In the genomic region with DNA sequence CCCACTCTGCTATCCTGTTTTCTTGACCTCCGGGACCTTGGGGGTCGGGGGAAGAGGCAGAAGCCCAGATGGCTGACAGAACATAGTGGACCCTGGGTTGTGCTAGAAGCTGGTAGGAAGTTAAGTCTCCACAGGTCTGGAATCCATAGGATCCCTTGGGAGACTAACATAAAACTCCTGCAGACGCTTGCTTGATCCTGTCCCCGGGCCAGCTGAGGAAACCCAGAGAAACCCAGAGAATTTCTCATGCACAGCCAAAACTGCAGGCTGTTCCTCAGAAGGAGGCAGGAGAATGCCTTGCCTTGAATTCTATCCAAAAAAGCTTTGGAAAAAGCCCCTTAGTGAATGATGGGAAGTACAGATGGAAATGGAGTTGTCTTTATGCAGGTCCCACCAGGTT, we compare ENCODE assay signal across 15 mouse cellular contexts. TPM values are rescaled to one million over a fixed set of nuclear protein-coding genes. Genes with fewer than 3 reads are reported as not detected.
DNase-seq lines count a peak whose midpoint lies in the region; ATAC-seq lines count a peak whose summit lies in the region.
"Had no signal": no experiment of that assay in that cellular context is flagged by ENCODE, and none has a peak within 500 bp of the region (broad histone marks: within the 10 kb centered on the region; RNA-seq: fewer than 3 reads in every experiment).

No protein-coding gene starts in this region.

- H3K9me3 ChIP-seq in hindbrain, embryonic 10.5 days, result no peaks in the 10 kb centered on the region
- no peaks in the 10 kb centered on the region for H3K9me3 ChIP-seq in midbrain, embryonic 12.5 days
- H3K9me3 ChIP-seq: limb, embryonic 12.5 days had no signal

- WGBS in hindbrain, embryonic 10.5 days, result 57% methylated on average over 4 of the region's 4 CpGs
- WGBS in midbrain, embryonic 12.5 days, result 61% methylated on average over 4 of the region's 4 CpGs

- H3K36me3 ChIP-seq in hindbrain, embryonic 10.5 days, result peaks cover 14% of the 10 kb centered on the region; the same call in 1 of the 2 replicates
- 0 out of 2 replicates have a peak, but pooled peaks cover 7% of the 10 kb centered on the region for H3K36me3 ChIP-seq in midbrain, embryonic 12.5 days
- H3K36me3 ChIP-seq: limb, embryonic 12.5 days had no signal

- peak overlapping the region; percentile 70 for H3K4me3 ChIP-seq in hindbrain, embryonic 10.5 days
- H3K4me3 ChIP-seq in midbrain, embryonic 12.5 days, result peak overlapping the region; percentile 62
- H3K4me3 ChIP-seq: erythroblast, embryonic 14.5 days; limb, embryonic 12.5 days had no signal

- ATAC-seq in midbrain, embryonic 12.5 days (ENCODE audit: low FRiP score, low read depth), result no peak

- peaks cover 80% of the 10 kb centered on the region for H3K4me1 ChIP-seq in hindbrain, embryonic 10.5 days (replicated peaks)
- H3K4me1 ChIP-seq in midbrain, embryonic 12.5 days, result peaks cover 66% of the 10 kb centered on the region

- peak overlapping the region; percentile 93 for H3K27ac ChIP-seq in hindbrain, embryonic 10.5 days
- peak overlapping the region; percentile 95; the same call in 1 of the 2 replicates for H3K27ac ChIP-seq in midbrain, embryonic 12.5 days (replicated peaks)
- H3K27ac ChIP-seq: limb, embryonic 12.5 days had no signal

- peak overlapping the region; percentile 81 for H3K9ac ChIP-seq in midbrain, embryonic 12.5 days (replicated peaks)
- H3K9ac ChIP-seq: limb, embryonic 12.5 days had no signal

- peaks cover 88% of the 10 kb centered on the region for H3K27me3 ChIP-seq in hindbrain, embryonic 10.5 days (ENCODE audit: insufficient read depth, poor library complexity, severe bottlenecking)
- peaks cover 35% of the 10 kb centered on the region for H3K27me3 ChIP-seq in midbrain, embryonic 12.5 days

- H3K4me2 ChIP-seq in midbrain, embryonic 12.5 days (replicated peaks), result peak overlapping the region; percentile 75
- H3K4me2 ChIP-seq: limb, embryonic 12.5 days had no signal

- peak; percentile 51 to 53 for DNase-seq in right cerebral cortex, postnatal 10 days (ENCODE audit: low spot score in 2 of 2)
- DNase-seq in right cerebral cortex, adult 2 months (ENCODE audit: low spot score in 2 of 2), result no peak
- no peak for DNase-seq in hindbrain, embryonic 10.5 days (ENCODE audit: low spot score)
- DNase-seq in frontal cortex, adult 2 months (ENCODE audit: extremely low spot score in 1 of 2, low spot score in 1 of 2), result no peak
- DNase-seq in ovary, postnatal 14 days (ENCODE audit: low spot score), result no peak
- no peak for DNase-seq in embryo, embryonic 10.5 days (ENCODE audit: low spot score)
- DNase-seq in layer of hippocampus, postnatal 10 days (ENCODE audit: low spot score in 2 of 2), result no peak
- DNase-seq: gastrocnemius, postnatal 10 days; kidney, adult 18-20 months had no signal

RNA-seq across cellular contexts. Expression of gene Scrt2, which starts 2.1 kb away (rescaled TPM):
- 5.5 and 19.0 TPM in 2 replicates for polyA plus RNA-seq in hindbrain, embryonic 10.5 days (2016; fragmentation: Nextera tagmentation; extraction: Ambion mirVana)
- polyA plus RNA-seq in midbrain, embryonic 12.5 days (2016; fragmentation: Nextera tagmentation; extraction: Ambion mirVana), result 15.3 and 17.1 TPM in 2 replicates
- polyA plus RNA-seq in frontal cortex, adult 2 months (2012; rRNA removed), result 15.5 and 19.7 TPM in 2 replicates
- total RNA-seq in layer of hippocampus, postnatal 10 days (2021), result 10 to 100 TPM; 20.8 to 21.8 TPM
- total RNA-seq: gastrocnemius, postnatal 10 days; heart, postnatal 25 days; neutrophil, adult 5-6 weeks had no signal
- polyA plus RNA-seq: erythroblast, embryonic 14.5 days; limb, embryonic 12.5 days; liver, embryonic 16.5 days had no signal

RNA-seq across cellular contexts. Expression of gene Srxn1, which starts 21.9 kb away (rescaled TPM):
- 15.6 and 18.7 TPM in 2 replicates for polyA plus RNA-seq in hindbrain, embryonic 10.5 days (2016; fragmentation: Nextera tagmentation; extraction: Ambion mirVana)
- polyA plus RNA-seq in midbrain, embryonic 12.5 days (2016; fragmentation: Nextera tagmentation; extraction: Ambion mirVana), result 14.3 and 15.2 TPM in 2 replicates
- polyA plus RNA-seq in frontal cortex, adult 2 months (2012; rRNA removed), result 91.2 and 95.2 TPM in 2 replicates
- 10 to 100 TPM; 40.4 to 43.0 TPM for total RNA-seq in layer of hippocampus, postnatal 10 days (2021)

RNA-seq across cellular contexts. Expression of gene Tcf15, which starts 60.0 kb away (rescaled TPM):
- polyA plus RNA-seq in hindbrain, embryonic 10.5 days (2016; fragmentation: Nextera tagmentation; extraction: Ambion mirVana), result 5.2 and 7.6 TPM in 2 replicates
- 3.4 and 3.8 TPM in 2 replicates for polyA plus RNA-seq in midbrain, embryonic 12.5 days (2016; fragmentation: Nextera tagmentation; extraction: Ambion mirVana)
- 3.3 TPM in 2 replicates for polyA plus RNA-seq in frontal cortex, adult 2 months (2012; rRNA removed)
- 1 to 10 TPM; 3.0 to 3.4 TPM for total RNA-seq in layer of hippocampus, postnatal 10 days (2021)
- total RNA-seq: neutrophil, adult 5-6 weeks had no signal

Comparison
In these comparisons a context has a peak if more than half of its experiments do, and no peak if none do; other contexts are left out.
1. DNase-seq: peak in right cerebral cortex, postnatal 10 days (2 of 2); none in right cerebral cortex, adult 2 months (0 of 2), hindbrain, embryonic 10.5 days (single experiment), frontal cortex, adult 2 months (0 of 2), ovary, postnatal 14 days (single experiment), embryo, embryonic 10.5 days (single experiment) and layer of hippocampus, postnatal 10 days (0 of 2).